Mouse (Mus musculus) neural tube, embryonic 13.5 days (tissue): ENCODE results near the gene Bcl2. TPM values are rescaled to one million over a fixed set of nuclear protein-coding genes. Genes with fewer than 3 reads are reported as not detected.

ENCODE experiments used
- ATAC-seq: fragments of 200-750 bp; cut with Nextera tagmentation; 2 replicates; pipeline ENCODE4 v1.8.0; 2017; ENCODE audit warnings: low read depth, mild to moderate bottlenecking, moderate TSS enrichment, moderate library complexity
- H3K27ac ChIP-seq: fragments of 300-500 bp; sonication (generic); replicated peaks from 2 replicates; pipeline ENCODE4 v1.5.1; 2015; ENCODE audit warnings: moderate library complexity, mild to moderate bottlenecking, inconsistent platforms
- H3K27me3 ChIP-seq: fragments of 300-500 bp; sonication (generic); 2 replicates; pipeline ENCODE4 v1.6.1; 2015; ENCODE audit warnings: mild to moderate bottlenecking, inconsistent platforms
- H3K36me3 ChIP-seq: fragments of 300-500 bp; sonication (generic); 2 replicates; pipeline ENCODE4 v1.6.1; 2015; ENCODE audit warnings: mild to moderate bottlenecking, inconsistent platforms
- H3K4me1 ChIP-seq: fragments of 300-500 bp; sonication (generic); replicated peaks from 2 replicates; pipeline ENCODE4 v1.6.1; 2015; ENCODE audit warnings: inconsistent platforms
- H3K4me2 ChIP-seq: fragments of 300-500 bp; sonication (generic); 2 replicates; pipeline ENCODE4 v1.6.1; 2015; ENCODE audit warnings: inconsistent platforms, mild to moderate bottlenecking, moderate library complexity
- H3K4me3 ChIP-seq: fragments of 300-500 bp; sonication (generic); 2 replicates; pipeline ENCODE4 v1.5.1; 2015; ENCODE audit warnings: mild to moderate bottlenecking, inconsistent platforms
- H3K9ac ChIP-seq: fragments of 300-500 bp; sonication (generic); 2 replicates; pipeline ENCODE4 v1.6.1; 2015; ENCODE audit warnings: moderate library complexity, mild to moderate bottlenecking, inconsistent platforms
- H3K9me3 ChIP-seq: fragments of 300-500 bp; sonication (generic); 2 replicates; pipeline ENCODE4 v1.6.1; 2016; ENCODE audit warnings: inconsistent platforms
- WGBS: fragments of 180-500 bp; shearing (Covaris S2); methylation state at CpG from one replicate; pipeline ENCODE4 v1.1.7; 2015; 5-methylcytosine and 5-hydroxymethylcytosine counted together
- polyA plus RNA-seq: library from polyadenylated mRNA; unstranded; fragments of >200 nt; fragmentation: Nextera tagmentation; extraction: Ambion mirVana; gene quantifications from 2 replicates; pipeline ENCODE4 v1.2.1, GENCODE M21; 2015

Gene Bcl2
- polyA plus RNA-seq, 1 experiment from 2014 or later = 14.9 TPM

DNA sequence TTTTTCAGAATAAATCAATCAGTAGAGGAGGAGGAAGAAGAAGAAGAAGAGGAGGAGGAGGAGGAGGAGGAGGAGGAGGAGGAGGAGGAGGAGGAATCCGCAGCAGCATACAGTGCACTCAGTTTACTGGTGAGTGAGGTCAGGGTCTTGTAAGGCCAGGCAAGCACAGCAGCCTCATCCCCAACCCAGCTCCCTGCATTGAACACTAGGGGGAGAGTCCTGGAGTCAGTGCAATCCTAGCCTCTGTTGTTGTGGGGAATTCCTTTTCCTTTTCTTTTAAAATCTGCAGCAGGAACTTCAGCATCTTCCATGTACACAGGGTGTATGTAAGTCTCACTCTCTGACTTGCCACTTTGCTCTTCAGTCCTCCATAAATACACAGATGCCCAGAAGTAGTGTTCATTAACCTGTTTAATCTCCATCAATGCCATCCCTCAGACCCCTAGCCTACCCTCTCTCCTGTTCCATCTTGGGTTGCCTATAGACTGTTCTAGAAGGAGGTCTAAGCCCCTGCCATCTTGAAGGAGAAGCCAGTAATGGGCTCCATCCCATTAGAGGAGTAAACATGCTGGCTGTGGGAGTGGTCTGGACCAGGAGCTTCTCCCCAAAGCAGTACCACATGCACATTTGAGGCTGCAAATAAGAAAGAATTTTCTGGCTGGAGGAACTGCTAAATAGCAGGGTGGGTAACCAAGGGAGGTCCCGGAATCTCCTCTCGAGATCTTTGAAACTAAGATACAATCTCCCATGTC is 85.2 kb downstream of the Bcl2 start:
- 41% methylated on average over 3 of the region's 3 CpGs for WGBS
- Histone ChIP-seq H3K9me3 (no peaks in the 10 kb centered on the region), H3K4me3 (no peak overlapping the region), H3K27me3 (no peaks in the 10 kb centered on the region), H3K36me3 (no peaks in the 10 kb centered on the region), H3K9ac (no peak overlapping the region), H3K27ac (peak overlapping the region; percentile 65), H3K4me2 (no peak overlapping the region), H3K4me1 (peaks cover 23% of the 10 kb centered on the region)
- ATAC-seq = peak; percentile 51; the same call in 1 of the 2 replicates

DNA sequence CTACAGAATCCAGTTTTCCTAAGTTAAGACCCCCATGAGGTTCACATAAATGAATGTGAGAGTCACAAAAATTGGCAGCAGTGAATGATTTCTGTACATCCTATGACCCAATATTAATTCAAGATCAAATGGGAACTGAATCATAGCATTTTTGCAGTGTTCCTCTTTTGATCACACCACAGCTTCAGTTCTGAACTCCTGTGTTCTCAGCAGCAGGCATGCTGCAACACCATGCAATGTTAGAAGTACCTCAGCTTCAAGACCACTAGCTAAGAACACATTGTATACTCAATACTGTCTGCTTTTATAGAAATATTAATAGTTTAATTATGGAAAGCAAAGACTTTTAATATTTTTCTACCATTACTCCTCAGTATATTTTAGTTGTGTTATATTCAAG is 85.8 kb downstream of the Bcl2 start:
- H3K9ac ChIP-seq = no peak overlapping the region
- no peaks in the 10 kb centered on the region for H3K27me3 ChIP-seq
- peaks cover 23% of the 10 kb centered on the region for H3K4me1 ChIP-seq
- H3K36me3 ChIP-seq = no peaks in the 10 kb centered on the region
- no peak for ATAC-seq
- H3K9me3 ChIP-seq = no peaks in the 10 kb centered on the region
- H3K4me3 ChIP-seq = no peak overlapping the region
- no peak overlapping the region for H3K27ac ChIP-seq
- no peak overlapping the region for H3K4me2 ChIP-seq

DNA sequence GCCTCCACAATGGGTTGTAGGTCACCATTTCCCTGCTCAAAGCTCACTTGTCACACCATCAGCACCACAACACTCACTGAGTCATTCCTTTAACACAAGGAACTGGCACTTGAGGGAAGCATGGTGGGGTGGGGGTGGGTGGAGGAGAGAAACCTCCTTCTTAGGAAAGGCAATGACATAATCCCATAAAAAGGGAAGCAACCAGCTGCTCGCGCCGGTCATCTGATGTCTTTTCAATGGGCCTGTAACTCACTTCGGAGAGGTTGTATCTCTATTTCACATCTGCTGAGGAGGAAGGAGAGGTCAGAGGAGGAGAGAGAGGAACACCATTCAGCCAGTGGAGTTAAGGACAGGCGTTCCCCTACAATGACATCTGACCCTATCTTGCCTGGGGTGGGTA is 86.8 kb downstream of the Bcl2 start:
- 72% methylated on average over 5 of the region's 5 CpGs for WGBS
- no peak for ATAC-seq
- H3K4me2 ChIP-seq = no peak overlapping the region
- no peak overlapping the region for H3K27ac ChIP-seq
- H3K4me3 ChIP-seq = no peak overlapping the region
- H3K36me3 ChIP-seq = no peaks in the 10 kb centered on the region
- H3K27me3 ChIP-seq = no peaks in the 10 kb centered on the region
- no peaks in the 10 kb centered on the region for H3K9me3 ChIP-seq
- H3K4me1 ChIP-seq = peaks cover 23% of the 10 kb centered on the region
- H3K9ac ChIP-seq = no peak overlapping the region

DNA sequence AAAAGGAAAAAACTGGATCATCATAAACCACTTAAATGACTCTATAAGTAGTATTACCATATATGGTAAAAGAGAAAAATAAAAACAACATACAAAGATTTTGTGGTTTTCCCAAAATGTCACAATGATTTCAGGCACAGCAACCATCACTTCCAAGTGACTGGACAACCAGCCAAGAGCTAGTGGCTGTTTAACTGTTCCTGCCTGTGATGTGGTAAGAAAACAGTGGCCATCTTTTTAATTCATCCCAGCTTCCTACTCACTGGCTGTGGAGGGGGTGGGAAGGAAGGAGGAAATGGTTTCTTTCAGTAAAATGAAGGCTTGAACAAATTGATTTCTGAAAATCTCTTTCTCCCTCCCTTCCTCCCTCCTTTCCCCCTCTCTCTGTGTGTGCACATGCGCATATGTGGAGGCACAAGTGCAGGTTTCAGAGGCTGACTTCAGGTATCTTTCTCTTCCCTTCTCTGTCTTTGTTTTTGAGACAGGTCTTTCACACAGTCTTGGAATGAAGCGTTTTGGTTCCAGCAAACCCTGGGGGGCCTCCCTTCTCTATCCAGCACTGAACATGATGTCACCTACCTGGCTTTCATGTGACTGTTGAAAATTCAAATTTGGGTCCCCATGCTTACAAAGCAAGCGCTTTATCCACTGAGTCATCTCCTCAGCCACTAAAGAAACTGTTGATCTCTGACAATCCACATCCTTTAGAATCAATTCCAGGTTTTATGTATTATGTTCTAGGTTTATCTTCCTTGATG is 93.7 kb downstream of the Bcl2 start:
- no peak overlapping the region for H3K9ac ChIP-seq
- H3K4me3 ChIP-seq = no peak overlapping the region
- no peaks in the 10 kb centered on the region for H3K9me3 ChIP-seq
- H3K27ac ChIP-seq = no peak overlapping the region
- no peaks in the 10 kb centered on the region for H3K4me1 ChIP-seq
- WGBS = 84% methylated on average over 3 of the region's 3 CpGs
- no peaks in the 10 kb centered on the region for H3K36me3 ChIP-seq
- no peak for ATAC-seq
- H3K27me3 ChIP-seq = no peaks in the 10 kb centered on the region
- H3K4me2 ChIP-seq = no peak overlapping the region

DNA sequence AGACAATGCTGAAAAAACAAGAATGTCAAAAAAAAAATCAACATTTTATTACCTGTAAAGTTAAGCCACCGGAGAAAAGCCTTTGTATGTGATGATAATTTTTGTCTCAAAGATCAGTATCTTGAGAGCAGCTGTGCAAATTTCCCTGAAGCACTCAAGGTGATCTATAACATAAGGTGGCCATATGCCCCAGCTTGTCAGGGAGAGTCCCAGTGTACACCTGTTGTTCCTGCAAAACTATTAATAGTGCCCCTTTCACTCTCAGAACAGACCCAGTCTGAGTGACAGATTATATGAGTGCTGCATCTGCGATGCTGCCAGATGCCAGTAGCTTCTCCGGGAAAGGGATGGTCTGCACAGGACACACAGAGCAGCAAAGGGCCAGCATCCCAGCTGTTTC is 95.3 kb downstream of the Bcl2 start:
- no peaks in the 10 kb centered on the region for H3K36me3 ChIP-seq
- H3K4me2 ChIP-seq = no peak overlapping the region
- H3K4me1 ChIP-seq = no peaks in the 10 kb centered on the region
- H3K9me3 ChIP-seq = no peaks in the 10 kb centered on the region
- no peak for ATAC-seq
- no peak overlapping the region for H3K27ac ChIP-seq
- H3K4me3 ChIP-seq = no peak overlapping the region
- 82% methylated on average over 3 of the region's 3 CpGs for WGBS
- H3K9ac ChIP-seq = no peak overlapping the region
- no peaks in the 10 kb centered on the region for H3K27me3 ChIP-seq

DNA sequence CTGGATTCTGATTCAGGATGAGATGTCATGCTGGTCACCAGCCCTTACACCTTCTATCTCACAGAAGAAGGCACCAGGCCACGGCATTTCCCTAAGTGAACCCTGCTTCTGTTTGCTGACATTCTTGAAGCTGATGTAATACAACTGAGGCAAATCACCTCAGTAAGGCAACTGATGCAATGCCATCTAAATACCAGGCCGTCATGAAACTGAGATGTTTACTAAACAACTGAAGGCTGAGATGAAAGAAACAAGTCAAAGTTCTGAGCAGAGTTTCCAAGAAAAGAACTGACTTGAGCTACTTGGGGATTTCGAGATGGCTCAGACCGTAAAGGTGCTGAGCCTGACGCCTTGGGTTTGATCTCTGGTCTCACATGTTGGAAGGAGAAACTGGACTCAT is 97.1 kb downstream of the Bcl2 start:
- Histone ChIP-seq H3K4me1 (no peaks in the 10 kb centered on the region), H3K27ac (no peak overlapping the region), H3K4me2 (no peak overlapping the region), H3K36me3 (no peaks in the 10 kb centered on the region), H3K9ac (no peak overlapping the region), H3K9me3 (no peaks in the 10 kb centered on the region), H3K4me3 (no peak overlapping the region), H3K27me3 (no peaks in the 10 kb centered on the region)
- ATAC-seq = no peak
- WGBS = 93% methylated on average over 5 of the region's 5 CpGs

DNA sequence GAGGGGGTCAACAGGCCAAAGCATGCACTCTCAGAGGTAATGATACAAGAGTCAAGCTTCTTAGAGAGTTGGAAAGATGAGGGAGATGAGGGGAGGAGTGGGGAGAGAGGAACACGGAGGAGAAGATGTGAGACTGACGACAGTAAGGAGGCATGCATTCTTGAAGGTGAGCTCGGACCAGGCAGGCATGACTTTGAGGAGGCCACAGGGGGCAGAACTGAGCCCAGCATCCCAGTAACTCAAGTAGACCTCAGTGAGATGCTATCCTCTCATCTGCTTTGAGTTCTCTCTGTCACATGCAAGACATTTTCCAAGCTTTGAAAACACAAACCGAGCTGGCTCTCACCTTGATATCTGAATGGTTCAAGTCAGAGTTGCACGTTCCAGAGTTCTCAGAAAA is 100.7 kb downstream of the Bcl2 start:
- 86% methylated on average over 5 of the region's 5 CpGs for WGBS
- Histone ChIP-seq H3K4me3 (no peak overlapping the region), H3K27ac (no peak overlapping the region), H3K4me1 (peaks cover 3% of the 10 kb centered on the region; the same call in 1 of the 2 replicates), H3K4me2 (no peak overlapping the region), H3K36me3 (no peaks in the 10 kb centered on the region), H3K9me3 (no peaks in the 10 kb centered on the region), H3K27me3 (no peaks in the 10 kb centered on the region), H3K9ac (no peak overlapping the region)
- ATAC-seq = no peak

DNA sequence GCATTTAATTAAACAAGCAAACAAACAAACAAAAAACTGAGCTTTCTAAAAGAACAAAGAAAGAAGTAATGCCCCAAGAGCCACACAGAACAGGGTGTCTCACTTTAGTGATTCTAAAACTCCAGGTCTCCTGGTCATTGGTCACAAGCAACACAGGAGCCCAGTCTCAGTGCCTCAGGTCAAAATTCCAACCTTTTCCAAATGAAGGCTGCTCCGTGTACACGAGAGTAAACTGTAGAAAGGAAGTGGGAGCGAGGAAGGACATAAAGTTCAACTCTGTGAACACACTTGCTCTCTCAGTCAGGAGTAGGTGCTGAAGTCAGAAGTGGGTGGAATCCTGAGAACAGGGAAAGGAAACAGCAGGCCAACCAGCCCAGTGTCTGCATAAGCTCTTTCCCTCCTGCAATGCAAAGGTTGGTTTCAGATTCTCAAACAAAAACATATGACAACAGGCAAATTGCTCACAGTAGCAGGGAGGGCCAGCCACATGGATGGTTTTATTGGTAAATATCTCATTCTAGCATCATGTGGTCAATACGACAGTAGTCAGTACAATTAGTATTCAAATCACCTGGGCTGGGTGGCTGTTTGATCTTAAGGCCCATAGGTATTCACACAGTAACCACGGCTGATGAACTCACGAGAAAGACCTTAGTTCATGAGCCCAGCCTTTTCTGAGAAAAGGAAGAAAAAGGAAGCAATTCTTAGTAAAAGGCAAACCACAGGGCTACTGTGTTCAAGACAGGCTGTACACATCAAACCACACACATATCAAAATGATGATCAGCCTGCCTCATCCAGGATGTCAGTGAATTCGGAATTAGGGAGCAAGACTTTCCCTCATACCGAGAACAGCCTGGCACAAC is 101.7 kb downstream of the Bcl2 start:
- no peak overlapping the region for H3K4me3 ChIP-seq
- peaks cover 3% of the 10 kb centered on the region; the same call in 1 of the 2 replicates for H3K4me1 ChIP-seq
- no peak overlapping the region for H3K4me2 ChIP-seq
- H3K9ac ChIP-seq = no peak overlapping the region
- WGBS = 82% methylated on average over 8 of the region's 8 CpGs
- H3K27me3 ChIP-seq = no peaks in the 10 kb centered on the region
- no peaks in the 10 kb centered on the region for H3K9me3 ChIP-seq
- no peak for ATAC-seq
- H3K27ac ChIP-seq = no peak overlapping the region
- H3K36me3 ChIP-seq = no peaks in the 10 kb centered on the region

DNA sequence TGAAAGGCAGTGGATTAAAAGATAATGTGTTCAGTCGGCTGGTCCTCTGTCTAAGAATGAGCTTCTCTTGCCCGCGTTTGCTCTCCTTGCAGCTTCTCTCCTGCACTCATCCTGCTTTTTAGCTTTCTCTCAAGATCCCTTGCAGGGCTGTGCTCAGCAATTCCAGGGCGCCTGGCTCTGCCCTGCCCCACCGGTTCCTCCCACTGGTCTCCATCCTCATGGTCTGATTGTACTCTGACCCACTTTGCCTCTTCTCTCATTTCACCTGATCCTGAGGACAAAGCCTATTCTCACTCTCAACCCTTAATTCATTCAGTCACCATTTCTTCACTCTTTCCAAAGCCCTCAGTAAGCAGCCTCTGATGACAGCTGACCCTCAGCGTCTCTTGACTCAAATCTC is 102.8 kb downstream of the Bcl2 start:
- no peaks in the 10 kb centered on the region for H3K36me3 ChIP-seq
- 79% methylated on average over 6 of the region's 6 CpGs for WGBS
- no peak for ATAC-seq
- H3K27me3 ChIP-seq = no peaks in the 10 kb centered on the region
- H3K4me3 ChIP-seq = no peak overlapping the region
- no peak overlapping the region for H3K4me2 ChIP-seq
- no peaks in the 10 kb centered on the region for H3K9me3 ChIP-seq
- H3K9ac ChIP-seq = no peak overlapping the region
- H3K4me1 ChIP-seq = peaks cover 3% of the 10 kb centered on the region; the same call in 1 of the 2 replicates
- no peak overlapping the region for H3K27ac ChIP-seq

DNA sequence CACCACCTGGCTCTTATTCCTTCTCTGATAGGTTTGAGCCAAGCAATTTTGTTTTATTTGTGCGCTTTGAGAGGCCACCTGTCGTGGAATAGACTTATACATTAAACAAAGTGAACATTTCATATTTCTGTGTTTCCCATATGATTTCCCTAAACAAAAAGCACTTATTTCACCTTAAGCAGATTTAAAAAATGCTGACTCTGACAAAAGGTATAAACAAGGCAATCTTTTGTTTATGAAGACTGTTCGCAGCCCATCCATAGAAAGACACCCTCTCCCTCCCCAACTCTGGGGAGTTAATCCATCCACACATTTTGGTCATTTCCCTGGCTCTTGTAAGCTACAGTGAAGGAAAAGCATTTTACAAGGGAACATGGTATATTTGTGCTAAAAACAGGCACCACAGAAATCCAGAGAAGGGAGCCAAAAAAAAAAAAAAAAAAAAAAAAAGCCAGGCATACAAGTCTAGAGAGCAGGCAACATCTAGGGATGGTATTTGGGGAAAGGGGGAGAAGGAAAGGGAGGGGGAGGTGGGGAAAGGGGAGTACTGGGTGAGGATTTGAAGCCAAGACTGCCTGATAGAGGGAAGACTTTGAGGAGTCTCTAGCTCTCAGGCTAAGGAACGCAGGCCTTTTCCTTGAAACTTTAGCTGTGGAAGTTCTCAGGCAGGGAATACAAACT is 105.8 kb downstream of the Bcl2 start:
- Histone ChIP-seq H3K4me1 (peaks cover 11% of the 10 kb centered on the region), H3K27ac (no peak overlapping the region), H3K9me3 (no peaks in the 10 kb centered on the region), H3K27me3 (no peaks in the 10 kb centered on the region), H3K36me3 (no peaks in the 10 kb centered on the region), H3K9ac (no peak overlapping the region), H3K4me2 (no peak overlapping the region), H3K4me3 (no peak overlapping the region)
- no peak for ATAC-seq
- WGBS = 93% methylated on average over 4 of the region's 4 CpGs

DNA sequence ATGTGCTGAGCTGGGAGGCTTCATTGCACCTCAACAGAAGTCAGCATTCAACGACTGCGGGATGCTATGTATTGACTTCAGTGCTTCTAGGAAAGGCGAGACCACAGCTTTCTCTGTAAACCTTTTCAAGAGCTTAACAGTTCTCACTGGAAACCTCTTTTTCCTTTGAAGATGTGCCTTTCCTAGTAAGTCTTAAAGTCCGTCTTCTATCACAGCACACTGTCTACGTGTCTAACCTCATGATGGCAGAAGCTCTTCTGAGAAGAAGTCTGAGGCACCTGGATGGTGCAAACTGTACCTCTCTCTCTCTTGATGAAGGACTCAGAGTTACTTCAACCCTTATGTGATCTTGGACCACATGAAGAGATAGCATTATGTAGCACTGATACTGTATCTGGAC is 107.1 kb downstream of the Bcl2 start:
- WGBS = 90% methylated on average over 5 of the region's 5 CpGs

More for the DNA sequence above, 107.1 kb downstream of the Bcl2 start:
- Histone ChIP-seq H3K27ac (no peak overlapping the region), H3K9me3 (no peaks in the 10 kb centered on the region), H3K4me1 (peaks cover 22% of the 10 kb centered on the region), H3K36me3 (no peaks in the 10 kb centered on the region), H3K27me3 (no peaks in the 10 kb centered on the region), H3K4me2 (no peak overlapping the region), H3K9ac (no peak overlapping the region), H3K4me3 (no peak overlapping the region)
- ATAC-seq = no peak
